Mouse (Mus musculus): Measurements from ENCODE around the gene Caprin1. TPM values are rescaled to one million over a fixed set of nuclear protein-coding genes. Genes with fewer than 3 reads are reported as not detected.

The Caprin1 gene
- total RNA-seq, 2 experiments from 2014 or later = 371 to 510 TPM

DNA sequence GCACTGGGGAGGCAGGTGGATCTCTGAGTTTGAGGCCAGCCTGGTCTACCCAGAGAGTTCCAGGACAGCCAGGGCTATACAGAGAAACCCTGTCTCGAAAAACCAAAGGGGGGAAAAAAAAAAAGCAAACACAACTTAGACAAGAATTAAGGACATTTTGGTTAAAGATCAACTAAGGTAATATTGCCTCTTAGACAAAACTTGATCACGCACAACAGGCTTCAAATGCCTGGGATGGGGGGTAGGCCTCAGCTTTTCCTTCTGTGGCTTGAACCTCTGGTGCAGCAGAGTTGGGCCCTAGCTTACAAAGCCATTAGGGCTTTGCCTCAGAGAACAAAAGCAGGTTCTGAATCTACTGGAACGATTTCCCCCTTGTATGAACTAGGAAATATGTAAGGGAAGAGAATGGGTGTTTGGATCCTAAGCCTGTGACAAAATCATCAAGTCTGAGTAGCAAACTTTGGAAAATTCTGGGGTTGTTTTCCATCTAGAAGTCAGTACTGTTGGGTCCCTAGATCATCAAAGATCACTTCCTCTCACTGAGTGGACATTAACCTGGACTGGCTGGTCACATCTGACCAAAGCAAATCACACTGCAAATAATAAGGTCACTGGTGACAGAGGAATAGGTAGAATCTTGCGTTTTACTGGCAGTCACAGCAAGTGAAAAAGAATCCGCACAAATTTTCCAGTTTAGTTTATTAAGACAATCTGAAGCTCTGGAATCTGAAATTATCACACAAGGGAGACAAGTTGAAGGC, 6.5 kb upstream of the Caprin1 start:
- ATAC-seq (replicated peaks; ENCODE audit: poor library complexity, severe bottlenecking) = no peak

DNA sequence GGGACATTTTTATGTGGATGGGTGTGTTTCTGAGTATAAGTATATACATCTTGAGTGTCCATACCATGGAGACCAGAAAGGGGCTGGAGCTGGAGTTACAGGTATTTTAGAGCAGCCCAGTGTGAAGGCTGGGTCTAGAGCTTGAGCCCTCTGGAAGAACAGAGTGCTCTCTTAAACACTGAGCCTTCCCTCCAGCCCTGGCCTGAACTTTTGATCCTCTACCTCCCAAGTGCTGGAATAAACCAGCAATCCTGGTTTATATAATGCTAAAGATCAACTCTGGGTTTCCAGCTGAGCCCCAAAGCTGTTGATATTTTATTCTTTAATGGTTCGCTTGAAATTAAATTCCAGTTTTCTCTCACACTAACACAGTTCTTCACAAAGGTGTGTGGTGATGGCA, 5.0 kb upstream of the Caprin1 start:
- ATAC-seq (replicated peaks; ENCODE audit: poor library complexity, severe bottlenecking) = no peak

DNA sequence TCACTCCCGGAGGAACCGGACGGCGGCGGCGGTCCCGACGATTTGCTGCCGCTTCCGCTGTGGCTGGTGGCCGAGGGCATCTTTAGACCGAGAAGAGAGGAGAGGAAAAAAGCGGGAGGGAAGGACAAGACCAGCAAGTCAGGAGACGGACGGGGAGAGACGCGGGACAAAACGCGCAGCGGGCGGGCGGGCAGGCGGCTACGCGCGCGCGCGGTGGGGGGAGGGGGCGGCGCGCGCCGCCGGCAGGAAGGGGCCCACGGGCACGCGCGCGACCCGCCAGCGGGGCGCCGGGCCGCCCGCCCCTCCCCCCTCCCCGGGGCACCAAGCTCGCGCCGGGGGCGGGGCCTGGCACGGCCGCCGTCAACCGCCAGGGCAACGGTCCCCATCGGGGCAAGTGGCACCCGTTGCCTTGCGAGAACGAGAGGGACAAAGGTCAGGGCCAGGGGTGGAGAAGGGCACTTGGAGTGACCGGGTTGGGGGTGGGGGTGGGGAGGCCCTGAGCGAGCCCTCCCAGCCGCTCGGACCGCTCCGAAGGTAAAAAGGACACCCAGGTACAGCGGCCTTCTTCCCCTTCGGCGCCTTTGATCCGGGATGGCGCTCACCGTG, 485 bp downstream of the Caprin1 start:
- ATAC-seq (replicated peaks; ENCODE audit: poor library complexity, severe bottlenecking) = peak; percentile 61

DNA sequence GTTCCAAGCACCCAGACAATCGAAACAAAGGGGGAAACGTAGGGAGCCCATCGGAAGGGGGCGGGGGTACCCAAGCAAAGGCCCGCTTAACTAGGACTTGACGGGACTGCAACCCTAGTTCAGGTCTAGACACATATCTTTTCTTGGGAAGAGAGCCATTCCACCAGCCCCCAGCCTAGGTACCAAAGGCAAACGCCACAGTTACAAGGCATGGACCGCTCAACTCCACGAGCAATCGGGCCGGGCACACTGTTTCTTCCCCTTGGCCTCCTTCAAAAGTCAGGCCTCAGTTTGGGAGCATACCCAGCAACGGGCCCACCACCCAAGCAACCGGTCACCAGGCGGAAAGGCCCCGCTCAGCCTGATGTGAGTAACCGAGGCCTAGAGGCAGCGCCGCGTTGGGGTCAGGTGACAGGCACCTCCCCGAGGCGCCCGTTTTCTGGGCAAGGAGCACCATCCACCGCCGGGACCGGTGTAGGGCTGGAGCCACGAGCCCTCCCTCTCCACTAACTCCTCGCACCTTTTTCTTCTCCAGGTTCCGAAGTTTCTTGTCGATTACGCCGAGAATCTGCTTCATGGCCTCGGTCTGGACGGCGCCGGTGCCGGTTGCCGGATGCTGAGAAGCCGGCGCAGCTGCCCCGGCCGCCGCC, 1.1 kb downstream of the Caprin1 start:
- ATAC-seq (replicated peaks; ENCODE audit: poor library complexity, severe bottlenecking) = peak; percentile 31

DNA sequence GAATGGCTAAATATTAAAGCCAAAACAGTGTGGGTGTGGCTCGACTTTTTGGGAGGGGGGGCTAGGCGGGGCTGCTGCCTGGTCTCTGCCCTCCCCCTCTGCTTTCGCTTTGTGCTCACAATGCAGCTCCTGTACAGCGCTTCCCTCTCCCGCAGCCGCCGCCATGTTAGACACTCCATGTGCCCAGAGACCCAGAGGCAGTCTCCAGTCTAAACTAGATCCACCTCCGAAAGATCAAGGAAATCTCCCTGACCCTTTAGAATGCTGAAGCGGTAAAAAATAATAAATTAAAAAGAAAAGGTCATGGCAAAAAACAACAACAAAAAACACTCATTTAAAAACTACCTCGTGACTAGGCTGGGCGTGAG, 1.6 kb downstream of the Caprin1 start:
- ATAC-seq (replicated peaks; ENCODE audit: poor library complexity, severe bottlenecking) = peak; percentile 69

DNA sequence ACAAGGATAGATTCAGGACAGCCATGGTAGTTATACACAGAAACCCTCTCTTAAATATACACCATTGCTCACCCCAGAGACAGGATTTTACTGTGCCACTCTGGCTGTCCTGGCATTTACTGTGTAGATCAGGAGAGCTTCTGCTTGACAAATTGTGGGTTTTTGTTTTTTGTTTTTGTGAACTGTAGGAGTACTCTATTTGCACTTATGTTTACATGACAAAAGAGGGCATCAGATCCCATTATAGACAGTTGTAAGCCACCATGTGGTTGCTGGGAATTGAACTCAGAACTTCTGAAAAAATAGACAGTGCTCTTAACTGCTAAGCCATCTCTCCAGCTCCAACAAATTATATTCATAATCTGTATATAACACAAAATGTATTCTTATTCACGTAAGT, 5.4 kb downstream of the Caprin1 start:
- ATAC-seq (replicated peaks; ENCODE audit: poor library complexity, severe bottlenecking) = no peak

DNA sequence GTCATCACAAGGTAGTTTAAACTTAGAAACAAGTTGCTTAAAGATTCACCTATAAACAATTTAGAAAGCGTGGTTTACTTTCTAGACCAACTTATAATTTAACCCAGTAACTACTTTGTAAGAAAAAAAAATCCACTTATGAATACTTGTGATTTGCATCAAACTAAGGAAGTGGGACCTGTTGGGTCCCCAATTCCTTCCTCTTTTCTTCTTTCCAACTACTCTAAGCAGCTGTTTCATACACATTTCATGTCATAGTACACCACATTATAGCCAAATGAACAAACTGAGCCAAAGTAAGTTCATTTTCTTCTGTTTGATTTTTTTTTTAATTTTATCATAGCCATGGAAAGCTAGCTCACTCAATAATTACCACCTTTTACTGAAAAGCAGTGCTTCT, 11.7 kb downstream of the Caprin1 start:
- ATAC-seq (replicated peaks; ENCODE audit: poor library complexity, severe bottlenecking) = peak; percentile 89

DNA sequence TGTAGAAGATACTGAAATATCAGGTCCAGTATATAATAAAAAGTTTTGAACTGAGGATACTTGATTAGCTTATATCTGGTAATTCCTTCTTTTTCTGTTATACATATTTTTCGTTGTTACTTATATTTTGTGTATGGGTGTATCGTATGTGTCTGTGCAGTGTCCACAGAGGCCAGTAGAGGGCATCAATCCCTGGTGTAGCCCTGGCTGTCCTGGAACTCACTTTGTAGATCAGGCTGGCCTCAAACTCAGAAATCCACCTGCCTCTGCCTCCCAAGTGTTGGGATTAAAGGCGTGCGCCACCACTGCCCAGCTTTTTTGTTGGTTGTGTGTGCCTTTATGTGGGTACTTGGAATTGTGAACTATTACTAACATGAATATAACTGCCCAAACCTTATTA, 12.8 kb downstream of the Caprin1 start:
- ATAC-seq (replicated peaks; ENCODE audit: poor library complexity, severe bottlenecking) = peak; percentile 67

DNA sequence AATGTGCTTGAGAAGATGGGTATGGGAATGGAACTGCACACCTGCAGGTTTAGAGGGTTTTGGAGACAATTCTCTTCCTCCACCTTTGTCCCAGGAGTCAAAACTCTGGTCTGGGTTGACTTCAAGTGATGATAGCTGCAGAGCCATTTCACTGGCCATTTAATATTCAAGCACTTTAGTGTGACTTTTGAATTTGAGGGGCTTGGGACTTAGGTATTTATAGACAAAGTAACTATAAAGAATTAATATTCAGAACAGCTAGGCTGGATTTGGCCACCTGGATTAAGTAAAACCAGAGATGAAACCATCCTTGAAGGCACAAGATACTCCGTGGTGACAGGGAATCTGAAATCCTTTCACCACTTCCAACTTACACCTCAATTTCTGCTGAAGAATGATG, 35.0 kb downstream of the Caprin1 start:
- ATAC-seq (replicated peaks; ENCODE audit: poor library complexity, severe bottlenecking) = no peak

DNA sequence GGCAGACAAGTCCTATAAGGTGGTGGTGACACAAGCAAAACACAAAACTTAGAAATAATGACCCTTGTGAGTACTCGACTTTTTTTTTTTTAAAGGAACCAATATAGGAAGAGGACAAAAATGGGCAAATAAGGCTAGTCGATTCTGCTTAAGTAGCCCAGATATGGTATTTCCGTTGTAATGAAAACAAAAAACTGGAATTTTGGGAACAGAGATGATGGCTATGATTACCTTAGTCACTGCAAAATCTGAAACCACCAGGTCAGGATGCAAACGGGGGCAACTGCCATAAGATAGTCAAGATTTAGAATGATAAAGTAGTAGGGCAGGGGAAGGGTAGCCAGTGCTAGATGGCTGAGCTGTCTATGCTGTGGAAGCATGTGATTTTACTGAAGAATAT, 35.5 kb downstream of the Caprin1 start:
- ATAC-seq (replicated peaks; ENCODE audit: poor library complexity, severe bottlenecking) = no peak

DNA sequence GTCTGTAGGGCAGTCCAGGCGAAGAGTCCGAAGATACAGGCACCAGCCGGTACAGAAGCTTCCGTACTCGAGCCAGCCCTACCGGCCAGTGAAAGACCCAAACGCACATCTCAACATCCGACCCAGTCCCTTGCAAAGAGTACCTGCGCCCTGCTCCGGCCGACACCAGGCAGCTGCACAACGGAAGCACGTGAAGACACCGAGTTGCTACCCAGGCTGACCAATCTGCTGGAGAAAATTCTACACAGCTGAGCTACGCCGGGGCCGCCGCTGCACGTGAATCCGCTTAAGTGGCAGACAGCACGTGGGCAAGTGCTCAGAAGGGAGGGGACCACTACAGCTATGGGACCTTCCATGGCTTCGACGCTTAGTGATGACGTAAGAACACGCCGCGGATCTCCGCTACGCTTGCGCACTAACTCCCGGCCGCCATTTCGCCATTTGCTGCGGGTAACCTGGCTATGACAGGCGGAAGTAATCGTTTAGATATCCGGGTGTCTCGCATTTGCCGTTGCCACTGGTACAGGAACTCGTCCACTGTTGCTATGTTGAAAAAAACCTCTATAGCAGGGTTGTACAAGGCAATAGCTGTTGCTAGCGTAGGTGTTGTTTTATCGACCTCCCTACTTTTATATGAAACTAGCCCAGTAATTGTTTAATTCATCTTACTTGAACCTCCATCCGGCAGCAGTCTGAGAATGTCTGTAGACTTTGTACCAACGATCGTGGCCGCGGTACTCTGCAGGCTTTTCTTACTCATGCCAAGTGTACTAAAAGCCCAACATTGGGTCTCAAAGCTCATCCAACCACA, 36.3 kb downstream of the Caprin1 start, which contains the start of gene Nat10:
Gene Nat10, minus strand, starts transcription at position 365 of the 811 bp plus-strand sequence.
- ATAC-seq (replicated peaks; ENCODE audit: poor library complexity, severe bottlenecking) = peak; percentile 94

DNA sequence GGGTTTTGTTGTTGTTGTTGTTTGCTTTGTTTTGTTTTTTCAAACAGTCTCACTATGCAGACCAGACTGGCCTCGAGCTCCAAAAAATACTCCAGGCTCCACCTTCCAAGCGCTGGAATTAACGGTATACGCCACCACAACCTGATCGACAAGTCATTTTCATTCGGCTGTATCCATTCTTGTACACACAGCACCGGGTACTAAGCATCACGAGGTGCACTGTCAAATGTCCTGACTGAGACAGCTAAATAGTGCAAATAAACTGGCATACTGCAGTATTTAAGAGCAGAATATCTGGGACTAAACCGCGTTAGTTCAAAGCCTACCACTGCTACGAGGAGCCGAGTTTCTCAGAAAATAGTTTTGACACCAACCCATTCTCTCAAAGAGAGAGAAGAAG, 37.0 kb downstream of the Caprin1 start:
- no peak for ATAC-seq (replicated peaks; ENCODE audit: poor library complexity, severe bottlenecking)

DNA sequence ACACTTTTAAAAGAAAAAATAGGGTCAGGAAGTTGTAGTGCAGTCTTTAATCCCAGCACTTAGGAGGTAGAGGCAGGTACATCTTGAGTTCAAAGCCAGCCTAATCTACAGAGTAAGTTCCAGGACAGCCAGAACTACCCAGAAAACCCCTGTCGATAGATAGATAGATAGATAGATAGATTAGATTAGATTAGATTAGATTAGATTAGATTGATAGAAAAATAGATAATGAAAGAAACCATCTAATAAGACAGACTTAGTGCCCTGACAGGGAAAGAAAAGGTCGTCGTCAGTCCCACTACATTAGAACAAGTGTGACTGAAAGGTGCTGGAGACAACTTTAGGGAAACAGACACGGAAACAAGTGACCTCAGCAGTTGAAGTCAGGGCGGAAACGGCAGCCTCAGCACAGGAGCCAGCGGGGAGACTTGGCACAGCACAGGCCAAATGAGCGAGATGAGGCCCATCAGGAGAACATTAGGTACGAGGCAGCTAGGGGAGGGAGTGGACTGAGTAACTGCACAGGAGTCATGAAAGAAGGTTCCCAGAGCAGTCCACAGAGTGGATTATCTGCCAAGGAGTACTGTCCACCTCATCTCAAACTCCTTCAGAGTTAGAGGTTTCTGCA, 41.9 kb downstream of the Caprin1 start:
- ATAC-seq (replicated peaks; ENCODE audit: poor library complexity, severe bottlenecking) = no peak

DNA sequence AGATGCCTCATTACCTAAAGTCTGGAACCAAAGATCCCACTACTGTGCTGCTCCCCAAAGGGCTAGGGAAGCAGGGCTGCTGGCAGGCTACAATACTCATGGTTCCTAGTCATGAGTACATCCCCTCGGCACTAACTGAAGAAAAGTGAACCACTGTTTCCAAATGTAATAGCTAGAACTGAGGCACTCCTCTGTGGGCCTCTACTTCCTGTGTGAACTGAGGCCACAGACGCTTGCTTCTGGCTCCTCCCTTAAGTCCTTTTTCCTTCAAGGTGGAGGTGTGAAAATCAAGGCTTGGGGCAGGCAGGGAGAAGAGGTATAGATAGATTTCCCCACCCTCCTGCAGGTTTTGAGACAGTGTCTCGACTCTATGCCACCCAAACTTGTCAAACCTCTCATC, 42.8 kb downstream of the Caprin1 start:
- no peak for ATAC-seq (replicated peaks; ENCODE audit: poor library complexity, severe bottlenecking)

DNA sequence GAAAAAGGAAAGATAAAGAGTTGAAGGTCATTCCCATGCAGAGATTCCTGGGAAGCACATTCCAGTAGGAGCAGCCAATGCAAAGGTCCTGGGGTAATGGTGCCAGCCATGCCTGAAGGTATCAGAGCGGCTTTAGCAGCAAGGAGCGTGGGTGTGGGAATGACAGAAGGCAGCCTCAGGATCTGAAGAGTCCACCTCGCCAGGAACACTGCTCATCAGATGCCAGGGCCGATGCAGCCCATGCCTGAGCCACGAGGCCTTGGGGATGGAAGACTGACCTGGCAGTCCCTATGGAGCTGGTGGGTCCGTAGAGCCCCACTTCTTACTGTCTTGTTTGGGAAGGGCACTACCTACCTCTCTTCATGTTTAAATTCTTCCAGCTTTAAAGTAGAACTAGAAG, 45.7 kb downstream of the Caprin1 start:
- ATAC-seq (replicated peaks; ENCODE audit: poor library complexity, severe bottlenecking) = no peak

DNA sequence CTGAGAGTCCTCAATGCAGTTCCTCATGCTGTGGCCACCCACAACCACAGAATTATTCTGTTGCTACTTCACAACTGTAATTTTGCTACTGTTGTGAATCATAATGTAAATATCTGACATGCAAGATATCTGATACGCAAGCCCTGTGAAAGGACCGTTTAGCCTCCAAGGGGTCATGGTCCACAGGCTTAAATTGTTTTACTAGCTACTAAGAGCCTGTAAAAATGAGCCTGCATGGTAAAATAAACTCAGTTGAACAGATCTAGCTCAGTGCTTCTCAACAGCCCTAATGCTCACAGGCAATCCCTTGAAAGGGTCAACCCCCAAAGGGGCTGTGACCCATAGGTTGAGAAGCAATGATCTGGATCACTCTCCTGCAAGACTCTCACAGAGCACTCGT, 48.4 kb downstream of the Caprin1 start:
- ATAC-seq (replicated peaks; ENCODE audit: poor library complexity, severe bottlenecking) = no peak

DNA sequence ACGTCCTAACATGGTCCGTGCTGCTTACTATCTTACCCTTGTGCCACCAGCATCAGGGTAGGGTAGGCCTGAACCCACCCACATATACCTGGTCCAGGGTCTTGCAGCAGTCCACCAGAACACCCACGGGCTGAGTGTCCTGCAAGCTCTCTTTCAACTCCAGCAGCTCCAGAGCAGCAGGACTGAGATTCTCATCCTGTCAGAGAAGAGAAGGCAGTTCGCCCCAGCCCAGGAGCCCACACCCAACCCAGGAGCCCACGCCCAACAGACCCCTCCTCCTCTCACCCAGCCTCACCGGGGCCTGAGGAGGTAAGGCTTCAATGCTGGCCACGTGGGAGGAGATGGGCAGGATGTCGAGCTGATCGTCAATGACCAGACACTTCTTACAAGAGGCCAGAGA, 49.6 kb downstream of the Caprin1 start:
- no peak for ATAC-seq (replicated peaks; ENCODE audit: poor library complexity, severe bottlenecking)

DNA sequence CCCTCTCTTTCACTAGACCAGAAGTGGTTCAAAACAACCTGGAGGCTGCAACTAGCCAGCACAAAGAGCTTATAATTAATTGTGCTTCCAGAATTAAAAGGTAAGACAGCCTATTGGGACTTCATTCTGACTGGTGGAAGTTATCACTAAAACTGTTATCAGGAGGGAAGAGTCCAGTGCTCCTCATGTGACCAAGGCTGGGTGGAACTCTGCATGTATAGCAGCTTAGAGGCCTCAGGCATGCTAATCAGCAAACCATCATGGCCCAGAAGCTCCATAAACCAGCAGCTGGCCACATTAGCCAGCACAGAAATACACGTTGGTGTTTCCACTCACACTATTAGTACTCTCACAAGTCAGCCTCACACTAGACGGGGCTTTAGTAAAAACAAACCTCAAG, 50.7 kb downstream of the Caprin1 start:
- no peak for ATAC-seq (replicated peaks; ENCODE audit: poor library complexity, severe bottlenecking)

DNA sequence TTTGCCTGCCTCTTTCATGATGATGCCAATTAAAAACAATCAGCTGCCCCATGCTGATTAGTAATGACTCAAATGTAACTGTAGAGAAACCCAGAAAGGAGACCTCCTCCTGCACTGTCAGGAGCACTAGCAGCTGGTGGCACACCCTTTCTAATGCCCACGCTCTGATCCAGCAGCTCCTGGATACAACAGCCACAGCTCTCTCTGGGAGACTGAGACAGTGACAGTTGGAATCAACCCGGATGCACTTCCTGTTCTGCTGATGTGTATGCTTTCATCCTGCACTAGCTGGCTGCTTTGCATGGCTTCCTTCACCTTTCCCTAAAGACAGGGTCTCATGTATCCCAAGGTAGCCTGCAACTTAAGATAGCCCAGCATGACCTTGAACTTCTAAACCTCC, 51.4 kb downstream of the Caprin1 start:
- no peak for ATAC-seq (replicated peaks; ENCODE audit: poor library complexity, severe bottlenecking)

DNA sequence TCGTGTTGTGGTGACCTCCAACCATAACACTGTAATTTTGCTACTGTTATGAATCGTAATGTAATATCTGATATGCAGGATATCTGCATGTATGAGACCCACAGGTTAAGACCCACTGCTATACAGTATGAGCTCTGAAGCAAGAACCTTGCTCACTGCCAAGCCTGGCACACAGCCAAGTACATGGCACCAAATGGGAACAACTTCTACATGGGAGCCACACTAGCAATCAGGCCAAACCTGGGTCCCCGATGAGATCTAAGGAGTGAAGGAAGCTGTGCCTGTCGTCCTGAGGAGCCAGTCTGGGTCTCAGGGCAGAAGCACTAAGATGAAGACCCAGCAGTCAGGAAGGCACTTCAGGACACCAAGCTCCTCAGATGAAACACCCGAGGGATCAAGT, 52.0 kb downstream of the Caprin1 start:
- no peak for ATAC-seq (replicated peaks; ENCODE audit: poor library complexity, severe bottlenecking)
